Comparison of ENCODE assay signal across 22 mouse cellular contexts in genomic region chr10:40444586-40444985, GRCm38 (mm10).
DNase-seq lines count a peak whose midpoint lies in the region; ATAC-seq and TF ChIP-seq lines count a peak whose summit lies in the region.
"Had no signal": no experiment of that assay in that cellular context is flagged by ENCODE, and none has a peak within 500 bp of the region (broad histone marks: within the 10 kb centered on the region; RNA-seq: fewer than 3 reads in every experiment).

No protein-coding gene starts in this region.

- H3K9ac ChIP-seq in midbrain, embryonic 15.5 days: no peak overlapping the region
- H3K9ac ChIP-seq in midbrain, postnatal 0 days (replicated peaks; ENCODE audit: low read length, poor library complexity, severe bottlenecking): no peak overlapping the region
- no peak overlapping the region for H3K9ac ChIP-seq in intestine, postnatal 0 days (ENCODE audit: low read depth, low read length)
- H3K9ac ChIP-seq in stomach, embryonic 16.5 days (ENCODE audit: low read length): no peak overlapping the region
- H3K9ac ChIP-seq: forebrain, embryonic 13.5 days; hindbrain, embryonic 12.5 days had no signal

- no peaks in the 10 kb centered on the region for H3K36me3 ChIP-seq in midbrain, embryonic 15.5 days (replicated peaks)
- no peaks in the 10 kb centered on the region for H3K36me3 ChIP-seq in midbrain, postnatal 0 days (ENCODE audit: insufficient read depth, low read length)
- no peaks in the 10 kb centered on the region for H3K36me3 ChIP-seq in intestine, postnatal 0 days (ENCODE audit: control insufficient read depth, insufficient read depth)
- no peaks in the 10 kb centered on the region for H3K36me3 ChIP-seq in stomach, embryonic 16.5 days (ENCODE audit: control insufficient read depth, insufficient read depth, low read length)
- H3K36me3 ChIP-seq: heart, embryonic 10.5 days; hindbrain, embryonic 12.5 days had no signal

- no peak for DNase-seq in left cerebral cortex, adult 2 months (ENCODE audit: extremely low spot score in 1 of 2, low spot score in 2 of 2)
- no peak for DNase-seq in left cerebral cortex, postnatal 14 days (ENCODE audit: low spot score in 2 of 2)
- DNase-seq in midbrain, postnatal 0 days (ENCODE audit: low spot score): no peak
- no peak for DNase-seq in gastrocnemius, postnatal 25 days
- no peak for DNase-seq in left cerebral cortex, postnatal 10 days (ENCODE audit: extremely low spot score in 1 of 2, low spot score in 2 of 2)
- DNase-seq: cerebellum, adult 18-20 months; gastrocnemius, postnatal 14 days; kidney, postnatal 10 days; lung, adult 18-20 months; right cerebral cortex, postnatal 14 days; thymus, adult 18-20 months; thymus, postnatal 4 days had no signal

- no peak overlapping the region for H3K4me2 ChIP-seq in midbrain, embryonic 15.5 days
- H3K4me2 ChIP-seq in midbrain, postnatal 0 days (ENCODE audit: low read depth, low read length, poor library complexity, severe bottlenecking): no peak overlapping the region
- H3K4me2 ChIP-seq in intestine, postnatal 0 days (replicated peaks; ENCODE audit: low read depth): 0 out of 2 replicates have a peak overlapping the region, but pooled peaks have one; percentile 13
- H3K4me2 ChIP-seq in stomach, embryonic 16.5 days (ENCODE audit: low read depth, low read length): no peak overlapping the region
- H3K4me2 ChIP-seq: forebrain, embryonic 13.5 days; hindbrain, embryonic 12.5 days; liver, embryonic 11.5 days had no signal

- no peaks in the 10 kb centered on the region for H3K9me3 ChIP-seq in midbrain, embryonic 15.5 days
- H3K9me3 ChIP-seq in midbrain, postnatal 0 days (ENCODE audit: low read length): no peaks in the 10 kb centered on the region
- H3K9me3 ChIP-seq in intestine, postnatal 0 days (ENCODE audit: control insufficient read depth): no peaks in the 10 kb centered on the region
- no peaks in the 10 kb centered on the region for H3K9me3 ChIP-seq in stomach, embryonic 16.5 days (replicated peaks; ENCODE audit: control insufficient read depth, low read length)
- H3K9me3 ChIP-seq: heart, embryonic 10.5 days; hindbrain, embryonic 12.5 days had no signal

- no peak for ATAC-seq in midbrain, embryonic 15.5 days (replicated peaks)
- ATAC-seq in midbrain, postnatal 0 days (ENCODE audit: low FRiP score): no peak
- ATAC-seq in intestine, postnatal 0 days: peak; percentile 22; the same call in 1 of the 2 replicates
- no peak for ATAC-seq in stomach, embryonic 16.5 days (ENCODE audit: insufficient read depth, low FRiP score)
- ATAC-seq: inflammation-experienced regulatory T-cells, adult 6 months had no signal

- H3K4me1 ChIP-seq in midbrain, embryonic 15.5 days: peaks cover 31% of the 10 kb centered on the region
- peaks cover 9% of the 10 kb centered on the region for H3K4me1 ChIP-seq in midbrain, postnatal 0 days (ENCODE audit: insufficient read depth, low read length)
- H3K4me1 ChIP-seq in intestine, postnatal 0 days (replicated peaks; ENCODE audit: control insufficient read depth, insufficient read depth, low read length): no peaks in the 10 kb centered on the region; the same call in 1 of the 2 replicates
- 0 out of 2 replicates have a peak, but pooled peaks cover 3% of the 10 kb centered on the region for H3K4me1 ChIP-seq in stomach, embryonic 16.5 days (ENCODE audit: control insufficient read depth, insufficient read depth, low read length)

- H3K4me3 ChIP-seq in left cerebral cortex, adult 2 months: no peak overlapping the region
- no peak overlapping the region for H3K4me3 ChIP-seq in midbrain, embryonic 15.5 days
- H3K4me3 ChIP-seq in midbrain, postnatal 0 days (ENCODE audit: low read depth, low read length): no peak overlapping the region
- no peak overlapping the region for H3K4me3 ChIP-seq in intestine, postnatal 0 days (ENCODE audit: low read depth, low read length)
- no peak overlapping the region for H3K4me3 ChIP-seq in stomach, embryonic 16.5 days (replicated peaks; ENCODE audit: low read length)
- H3K4me3 ChIP-seq: forebrain, embryonic 13.5 days; heart, embryonic 10.5 days; hindbrain, embryonic 12.5 days; megakaryocyte, embryonic 14.5 days; myocyte had no signal

- no peaks in the 10 kb centered on the region for H3K27me3 ChIP-seq in midbrain, embryonic 15.5 days (replicated peaks)
- no peaks in the 10 kb centered on the region for H3K27me3 ChIP-seq in midbrain, postnatal 0 days (ENCODE audit: insufficient read depth, low read length)
- H3K27me3 ChIP-seq in intestine, postnatal 0 days (replicated peaks; ENCODE audit: control insufficient read depth, insufficient read depth, low read length): no peaks in the 10 kb centered on the region
- H3K27me3 ChIP-seq in stomach, embryonic 16.5 days (ENCODE audit: control insufficient read depth, insufficient read depth, low read length): no peaks in the 10 kb centered on the region
- H3K27me3 ChIP-seq: forebrain, embryonic 13.5 days; hindbrain, embryonic 12.5 days; megakaryocyte, embryonic 14.5 days had no signal

- 96% methylated on average over 4 of the region's 4 CpGs for WGBS in midbrain, embryonic 15.5 days
- WGBS in midbrain, postnatal 0 days: 86% methylated on average over 4 of the region's 4 CpGs
- 53% methylated on average over 4 of the region's 4 CpGs for WGBS in intestine, postnatal 0 days
- 82% methylated on average over 4 of the region's 4 CpGs for WGBS in stomach, embryonic 16.5 days

- H3K27ac ChIP-seq in left cerebral cortex, adult 2 months: peak overlapping the region; percentile 84
- H3K27ac ChIP-seq in midbrain, embryonic 15.5 days: peak overlapping the region; percentile 6
- H3K27ac ChIP-seq in midbrain, postnatal 0 days (ENCODE audit: low read depth, low read length): no peak overlapping the region
- peak overlapping the region; percentile 70 for H3K27ac ChIP-seq in intestine, postnatal 0 days (ENCODE audit: low read depth, low read length)
- H3K27ac ChIP-seq in stomach, embryonic 16.5 days (ENCODE audit: low read length): peak overlapping the region; percentile 59
- H3K27ac ChIP-seq: forebrain, embryonic 13.5 days; heart, embryonic 10.5 days; hindbrain, embryonic 12.5 days had no signal

- TF ChIP-seq CTCF in left cerebral cortex, adult 2 months (IDR thresholded peaks at IDR 0.05): no peak
- no peak for TF ChIP-seq CTCF in midbrain, postnatal 0 days (IDR thresholded peaks at IDR 0.05)
- no peak for TF ChIP-seq CTCF in intestine, postnatal 0 days (IDR thresholded peaks at IDR 0.05; ENCODE audit: low read depth)

- intact Hi-C loops in left cerebral cortex, adult 2 months (cut with DNase I): no loop called here
- intact Hi-C loops in left cerebral cortex, postnatal 14 days (cut with DNase I): no loop called here
- intact Hi-C loops in left cerebral cortex, postnatal 10 days (cut with DNase I): no loop called here
